Mouse (Mus musculus): ENCODE results near the gene Rnf220.

- TF ChIP-seq CTCF (IDR thresholded peaks at IDR 0.05; ENCODE audit: low read depth, low read length) (no peak), POLR2A (IDR thresholded peaks at IDR 0.05; ENCODE audit: borderline replicate concordance, low read depth, low read length) (no peak)
These were observed 242.2 kb downstream of the Rnf220 start for GRCm38 (mm10) chr4:117254672-117255071.
